ENCODE assay signal across 8 mouse cellular contexts in genomic region chr13:32008802-32009201, GRCm38 (mm10).
DNase-seq lines count a peak whose midpoint lies in the region; ATAC-seq and TF ChIP-seq lines count a peak whose summit lies in the region.

No protein-coding gene starts in this region.

- no peak for DNase-seq in frontal cortex, postnatal 25 days (ENCODE audit: low spot score in 2 of 2)
- peak; percentile 80 for DNase-seq in kidney, postnatal 0 days (ENCODE audit: low spot score)
- no peak for DNase-seq in kidney, adult 8-10 months
- peak; percentile 38 for DNase-seq in adipocyte (ENCODE audit: low spot score)
- DNase-seq in heart, postnatal 0 days (ENCODE audit: low spot score), result peak; percentile 57
- DNase-seq in layer of hippocampus, postnatal 36 days, result no peak
- no peak for DNase-seq in cerebellum, postnatal 36 days

- H3K4me3 ChIP-seq in kidney, postnatal 0 days (replicated peaks; ENCODE audit: low read depth, low read length), result no peak overlapping the region
- no peak overlapping the region for H3K4me3 ChIP-seq in heart, postnatal 0 days (ENCODE audit: low read depth, low read length)

- H3K9ac ChIP-seq in kidney, postnatal 0 days (ENCODE audit: low read depth, low read length), result no peak overlapping the region
- no peak overlapping the region for H3K9ac ChIP-seq in heart, postnatal 0 days (replicated peaks; ENCODE audit: low read depth, low read length)

- WGBS in kidney, postnatal 0 days, result 8% methylated on average over 4 of the region's 4 CpGs
- WGBS in heart, postnatal 0 days, result 25% methylated on average over 4 of the region's 4 CpGs

- no peaks in the 10 kb centered on the region for H3K9me3 ChIP-seq in kidney, postnatal 0 days (replicated peaks; ENCODE audit: low read length)
- no peaks in the 10 kb centered on the region for H3K9me3 ChIP-seq in heart, postnatal 0 days (replicated peaks; ENCODE audit: control insufficient read depth, low read length)

- H3K36me3 ChIP-seq in kidney, postnatal 0 days (ENCODE audit: insufficient read depth, low read length), result no peaks in the 10 kb centered on the region
- H3K36me3 ChIP-seq in heart, postnatal 0 days (replicated peaks; ENCODE audit: control insufficient read depth, insufficient read depth, low read length), result no peaks in the 10 kb centered on the region

- peak; percentile 41 for ATAC-seq in frontal cortex, adult (ENCODE audit: low TSS enrichment)
- no peak for ATAC-seq in kidney, postnatal 0 days (replicated peaks; ENCODE audit: low FRiP score, low read depth)
- peak; percentile 44; the same call in 1 of the 2 replicates for ATAC-seq in heart, postnatal 0 days (ENCODE audit: insufficient read depth, low read depth)

- no peak for TF ChIP-seq EP300 in heart, postnatal 0 days (IDR thresholded peaks at IDR 0.05; ENCODE audit: low read depth)

- no peaks in the 10 kb centered on the region for H3K4me1 ChIP-seq in kidney, postnatal 0 days (replicated peaks; ENCODE audit: insufficient read depth, low read length)
- H3K4me1 ChIP-seq in heart, postnatal 0 days (ENCODE audit: control insufficient read depth, insufficient read depth), result no peaks in the 10 kb centered on the region

- TF ChIP-seq CTCF in kidney, postnatal 0 days (IDR thresholded peaks at IDR 0.05; ENCODE audit: low read depth), result no peak
- no peak for TF ChIP-seq CTCF in heart, postnatal 0 days (IDR thresholded peaks at IDR 0.05; ENCODE audit: low read depth)

- H3K4me2 ChIP-seq in kidney, postnatal 0 days (ENCODE audit: low read length), result no peak overlapping the region
- H3K4me2 ChIP-seq in heart, postnatal 0 days (ENCODE audit: low read depth, low read length), result no peak overlapping the region; the same call in 1 of the 2 replicates

- H3K27me3 ChIP-seq in kidney, postnatal 0 days (ENCODE audit: insufficient read depth, low read length), result no peaks in the 10 kb centered on the region
- H3K27me3 ChIP-seq in heart, postnatal 0 days (ENCODE audit: control insufficient read depth, insufficient read depth, low read length), result no peaks in the 10 kb centered on the region

- no peak overlapping the region for H3K27ac ChIP-seq in kidney, postnatal 0 days
- peak overlapping the region; percentile 65 for H3K27ac ChIP-seq in heart, postnatal 0 days (ENCODE audit: low read depth)

Comparison
In these comparisons a context has a peak if more than half of its experiments do, and no peak if none do; other contexts are left out.
1. DNase-seq: peak in kidney, postnatal 0 days (single experiment), adipocyte (single experiment) and heart, postnatal 0 days (single experiment); none in frontal cortex, postnatal 25 days (0 of 2), kidney, adult 8-10 months (0 of 2), layer of hippocampus, postnatal 36 days (0 of 2) and cerebellum, postnatal 36 days (0 of 2).